Mouse (Mus musculus) limb, embryonic 12.5 days (tissue): ENCODE measurements at regions not wholly inside any gene's neighbourhood (a gene's known extent, or its start where the extent isn't known, plus 50 kb on each side); places are given as distances from the start of the nearest gene placed in this dataset.
A peak's percentile ranks its signal among the peaks of the same experiment; 100 is the strongest.

Experiments used
- ATAC-seq: fragments of 200-750 bp; cut with Nextera tagmentation; 2 replicates; pipeline ENCODE4 v1.8.0; 2017; ENCODE audit warnings: low read depth, moderate TSS enrichment; ENCODE audit not compliant: insufficient number of reproducible peaks, insufficient read depth, low FRiP score, low TSS enrichment
- H3K27ac ChIP-seq: fragments of 300-500 bp; sonication (generic); 2 replicates; pipeline ENCODE4 v1.5.1; 2016; ENCODE audit warnings: mild to moderate bottlenecking, moderate library complexity
- H3K27me3 ChIP-seq: fragments of 300-500 bp; sonication (generic); 2 replicates; pipeline ENCODE4 v1.6.1; 2016; ENCODE audit warnings: mild to moderate bottlenecking, moderate library complexity
- H3K36me3 ChIP-seq: fragments of 300-500 bp; sonication (generic); 2 replicates; pipeline ENCODE4 v1.6.1; 2016; ENCODE audit warnings: mild to moderate bottlenecking, moderate library complexity
- H3K4me1 ChIP-seq: fragments of 300-500 bp; sonication (generic); replicated peaks from 2 replicates; pipeline ENCODE4 v1.6.1; 2016
- H3K4me2 ChIP-seq: fragments of 300-500 bp; sonication (generic); 2 replicates; pipeline ENCODE4 v1.6.1; 2016; ENCODE audit warnings: mild to moderate bottlenecking, moderate library complexity
- H3K4me3 ChIP-seq: fragments of 300-500 bp; sonication (generic); replicated peaks from 2 replicates; pipeline ENCODE4 v1.5.1; 2016; ENCODE audit warnings: mild to moderate bottlenecking
- H3K9ac ChIP-seq: fragments of 300-500 bp; sonication (generic); replicated peaks from 2 replicates; pipeline ENCODE4 v1.6.1; 2016; ENCODE audit warnings: mild to moderate bottlenecking, moderate library complexity
- H3K9me3 ChIP-seq: fragments of 300-500 bp; sonication (generic); 2 replicates; pipeline ENCODE4 v1.6.1; 2016; ENCODE audit warnings: mild to moderate bottlenecking, moderate library complexity
- WGBS: fragments of 180-500 bp; shearing (Covaris S2); methylation state at CpG from one replicate; pipeline ENCODE4 v1.1.7; 2016; 5-methylcytosine and 5-hydroxymethylcytosine counted together

GRCm38 (mm10) chr4:75816026-75816425, 537.9 kb upstream of the Dmac1 start:
- Histone ChIP-seq H3K4me1 (no peaks in the 10 kb centered on the region; the same call in 1 of the 2 replicates), H3K27me3 (no peaks in the 10 kb centered on the region), H3K27ac (no peak overlapping the region), H3K4me2 (no peak overlapping the region), H3K9ac (no peak overlapping the region), H3K9me3 (no peaks in the 10 kb centered on the region), H3K4me3 (no peak overlapping the region), H3K36me3 (no peaks in the 10 kb centered on the region)
- ATAC-seq = no peak
- WGBS = 91% methylated on average over 4 of the region's 4 CpGs

GRCm38 (mm10) chr4:75812266-75812665, 534.2 kb upstream of the Dmac1 start:
- ATAC-seq = no peak
- Histone ChIP-seq H3K4me2 (no peak overlapping the region), H3K4me1 (no peaks in the 10 kb centered on the region; the same call in 1 of the 2 replicates), H3K27ac (no peak overlapping the region), H3K4me3 (no peak overlapping the region), H3K36me3 (no peaks in the 10 kb centered on the region), H3K27me3 (no peaks in the 10 kb centered on the region), H3K9ac (no peak overlapping the region), H3K9me3 (no peaks in the 10 kb centered on the region)
- 75% methylated on average over 2 of the region's 2 CpGs for WGBS

- H3K27ac ChIP-seq = no peak overlapping the region
- H3K9ac ChIP-seq = no peak overlapping the region
- 75% methylated on average over 4 of the region's 4 CpGs for WGBS
- no peaks in the 10 kb centered on the region for H3K36me3 ChIP-seq
- ATAC-seq = no peak
- H3K4me3 ChIP-seq = no peak overlapping the region
- no peaks in the 10 kb centered on the region for H3K9me3 ChIP-seq
- H3K4me1 ChIP-seq = no peaks in the 10 kb centered on the region
- no peaks in the 10 kb centered on the region for H3K27me3 ChIP-seq
- H3K4me2 ChIP-seq = no peak overlapping the region
These were observed 523.8 kb upstream of the Dmac1 start for GRCm38 (mm10) chr4:75801870-75802269.

DNA sequence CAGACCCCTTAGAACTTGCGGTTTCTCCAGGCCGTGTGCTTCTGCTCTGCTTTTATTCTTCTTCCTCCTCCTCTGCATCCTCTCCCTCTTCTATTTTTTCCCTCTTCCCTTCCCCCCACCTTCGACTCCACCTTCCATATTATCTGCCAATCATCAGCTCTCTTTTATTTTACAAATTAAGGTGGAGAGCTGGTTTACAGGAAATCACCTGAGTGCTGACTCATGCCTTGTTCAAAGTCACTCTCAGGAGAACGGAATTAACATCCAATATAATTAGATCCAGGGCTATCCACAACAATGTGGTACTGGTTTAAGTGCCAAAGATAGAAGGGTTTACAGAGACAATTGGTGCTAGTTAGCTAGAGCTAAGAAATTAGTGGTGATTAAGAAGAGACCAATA, 523.1 kb upstream of the Dmac1 start:
- no peak overlapping the region for H3K4me2 ChIP-seq
- H3K4me3 ChIP-seq = no peak overlapping the region
- no peaks in the 10 kb centered on the region for H3K4me1 ChIP-seq
- H3K9ac ChIP-seq = no peak overlapping the region
- 75% methylated on average over 4 of the region's 4 CpGs for WGBS
- no peaks in the 10 kb centered on the region for H3K9me3 ChIP-seq
- no peaks in the 10 kb centered on the region for H3K36me3 ChIP-seq
- ATAC-seq = no peak
- H3K27ac ChIP-seq = no peak overlapping the region
- no peaks in the 10 kb centered on the region for H3K27me3 ChIP-seq

DNA sequence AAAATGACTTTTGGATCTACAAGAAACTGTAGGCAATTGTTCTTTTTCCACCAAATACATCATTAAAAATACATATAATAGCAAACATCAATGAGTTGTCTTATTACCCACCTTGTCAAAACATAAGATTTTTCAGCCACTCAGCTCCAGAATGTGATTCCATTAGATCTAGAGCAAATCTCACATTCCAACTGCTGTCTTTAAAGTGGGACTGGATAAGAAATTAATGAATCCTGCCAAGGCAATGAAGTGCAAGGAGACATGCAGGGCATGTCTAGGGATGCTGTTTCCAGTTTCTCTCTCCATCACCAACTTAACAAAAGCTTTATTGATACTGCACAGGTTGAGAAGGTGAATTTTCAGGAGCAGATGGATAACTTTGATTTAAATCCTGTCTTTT, 513.7 kb upstream of the Dmac1 start:
- H3K4me3 ChIP-seq = no peak overlapping the region
- no peaks in the 10 kb centered on the region for H3K27me3 ChIP-seq
- no peaks in the 10 kb centered on the region for H3K9me3 ChIP-seq
- H3K4me1 ChIP-seq = peaks cover 3% of the 10 kb centered on the region; the same call in 1 of the 2 replicates
- ATAC-seq = no peak
- no peak overlapping the region for H3K4me2 ChIP-seq
- H3K9ac ChIP-seq = no peak overlapping the region
- H3K36me3 ChIP-seq = no peaks in the 10 kb centered on the region
- no peak overlapping the region for H3K27ac ChIP-seq

DNA sequence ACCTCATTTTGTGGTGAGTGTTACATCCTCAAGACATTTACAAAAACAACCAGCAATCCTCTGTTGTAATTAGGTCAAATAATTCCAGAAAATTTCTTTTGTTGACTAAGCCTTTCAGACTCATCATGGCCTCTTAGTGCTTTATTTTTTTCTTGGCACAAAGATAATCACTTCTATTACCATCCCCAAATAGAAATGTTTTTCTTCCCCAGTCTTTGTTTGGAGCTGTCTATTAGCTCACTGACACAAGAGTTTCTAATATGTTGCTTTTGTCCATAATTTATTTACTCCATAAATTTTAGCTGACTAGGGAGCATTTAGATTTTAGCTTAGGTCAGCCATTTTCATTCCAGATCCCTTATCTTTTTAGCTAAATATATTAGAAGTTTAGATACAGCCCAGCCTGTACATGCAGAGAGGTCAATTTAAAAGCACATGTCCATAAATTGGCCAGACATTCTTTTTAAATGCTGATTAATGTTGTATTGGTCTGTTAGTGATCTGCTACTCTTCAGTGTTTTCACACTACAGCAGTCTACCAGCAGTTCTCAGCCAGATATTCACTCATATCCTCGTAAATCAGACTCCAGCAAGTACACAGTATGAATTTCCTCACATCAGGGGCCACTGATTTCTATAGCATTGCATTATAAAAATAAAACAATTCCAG, 513.0 kb upstream of the Dmac1 start:
- no peak overlapping the region for H3K9ac ChIP-seq

DNA sequence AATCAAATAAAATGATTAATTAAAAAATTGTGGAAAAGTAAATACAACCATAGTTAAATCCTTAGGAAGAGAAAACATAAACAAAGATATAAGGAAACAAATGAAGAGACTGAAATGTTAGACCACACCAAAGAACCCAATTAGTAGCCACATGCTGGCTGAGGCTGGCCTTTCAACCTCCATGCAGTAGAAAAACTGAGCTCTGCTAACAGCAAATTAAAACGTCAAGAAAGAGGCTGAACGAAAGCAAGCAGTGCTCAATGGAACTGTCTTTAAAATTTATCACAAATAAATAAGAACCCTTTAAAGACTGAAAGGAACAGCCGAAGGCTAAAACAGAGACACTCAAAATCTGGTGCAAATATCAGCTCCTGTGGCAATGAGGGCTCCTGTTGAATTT, 509.3 kb upstream of the Dmac1 start:
- Histone ChIP-seq H3K9me3 (no peaks in the 10 kb centered on the region), H3K27me3 (no peaks in the 10 kb centered on the region), H3K36me3 (no peaks in the 10 kb centered on the region), H3K9ac (no peak overlapping the region), H3K4me2 (no peak overlapping the region), H3K27ac (no peak overlapping the region), H3K4me1 (no peaks in the 10 kb centered on the region), H3K4me3 (no peak overlapping the region)
- WGBS = 10% methylated on average over 3 of the region's 3 CpGs
- no peak for ATAC-seq

More for the DNA sequence above, 513.0 kb upstream of the Dmac1 start:
- Histone ChIP-seq H3K36me3 (no peaks in the 10 kb centered on the region), H3K4me1 (peaks cover 3% of the 10 kb centered on the region; the same call in 1 of the 2 replicates), H3K9me3 (no peaks in the 10 kb centered on the region), H3K27me3 (no peaks in the 10 kb centered on the region), H3K4me3 (no peak overlapping the region), H3K27ac (no peak overlapping the region), H3K4me2 (no peak overlapping the region)
- 83% methylated on average over 1 of the region's 1 CpGs for WGBS
- no peak for ATAC-seq

DNA sequence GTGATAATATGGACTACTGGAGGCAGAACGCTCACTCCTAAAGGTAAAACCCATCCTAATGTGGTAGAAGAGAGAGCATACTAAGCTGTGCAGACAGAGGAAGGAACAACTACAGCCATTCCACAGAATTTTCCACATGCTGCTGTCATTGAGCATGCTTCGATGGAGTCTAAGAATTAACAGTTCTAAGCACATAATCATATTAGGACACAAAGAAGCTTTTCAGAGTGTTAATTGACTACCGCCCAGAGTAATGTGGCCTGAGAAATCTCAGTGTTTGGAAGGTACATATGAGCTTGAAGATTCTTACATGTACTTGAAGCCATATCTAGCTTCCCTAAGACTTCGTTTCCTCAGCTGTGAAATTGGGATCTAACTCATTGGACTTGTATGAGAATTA, 508.3 kb upstream of the Dmac1 start:
- H3K4me3 ChIP-seq = no peak overlapping the region
- H3K4me2 ChIP-seq = no peak overlapping the region
- H3K9me3 ChIP-seq = no peaks in the 10 kb centered on the region
- H3K4me1 ChIP-seq = no peaks in the 10 kb centered on the region
- H3K36me3 ChIP-seq = no peaks in the 10 kb centered on the region
- no peak for ATAC-seq
- no peak overlapping the region for H3K27ac ChIP-seq
- H3K27me3 ChIP-seq = no peaks in the 10 kb centered on the region
- H3K9ac ChIP-seq = no peak overlapping the region
- WGBS = 89% methylated on average over 4 of the region's 4 CpGs

GRCm38 (mm10) chr4:75779492-75779891, 501.4 kb upstream of the Dmac1 start:
- Histone ChIP-seq H3K27ac (no peak overlapping the region), H3K4me3 (no peak overlapping the region), H3K27me3 (no peaks in the 10 kb centered on the region), H3K9ac (no peak overlapping the region), H3K4me1 (no peaks in the 10 kb centered on the region), H3K9me3 (no peaks in the 10 kb centered on the region), H3K36me3 (no peaks in the 10 kb centered on the region), H3K4me2 (no peak overlapping the region)
- 87% methylated on average over 1 of the region's 1 CpGs for WGBS
- ATAC-seq = no peak

DNA sequence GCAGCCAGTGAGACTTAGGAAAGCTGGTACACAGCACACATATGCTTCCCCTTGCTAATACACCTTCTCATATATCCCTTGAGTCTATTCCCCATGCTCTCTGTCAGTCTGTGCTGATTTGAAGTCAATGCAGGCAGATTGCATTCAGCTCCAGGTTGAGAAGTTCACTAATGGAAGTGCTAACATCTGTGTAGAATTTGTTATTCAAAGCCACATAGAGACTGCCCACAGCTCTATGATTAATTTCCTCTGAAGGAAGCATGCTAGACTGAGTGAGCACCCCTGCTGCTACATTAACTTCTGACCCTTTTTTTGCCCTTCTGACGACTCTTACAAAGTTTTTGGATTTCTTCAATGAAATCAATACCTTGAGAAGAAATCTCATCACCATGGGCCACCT, 486.0 kb upstream of the Dmac1 start:
- no peak overlapping the region for H3K4me3 ChIP-seq
- no peaks in the 10 kb centered on the region for H3K36me3 ChIP-seq
- WGBS = 0% methylated on average over 1 of the region's 1 CpGs
- peak; percentile 37; the same call in 1 of the 2 replicates for ATAC-seq
- H3K4me2 ChIP-seq = no peak overlapping the region
- no peaks in the 10 kb centered on the region for H3K9me3 ChIP-seq
- H3K9ac ChIP-seq = no peak overlapping the region
- H3K27me3 ChIP-seq = no peaks in the 10 kb centered on the region
- H3K27ac ChIP-seq = no peak overlapping the region
- no peaks in the 10 kb centered on the region; the same call in 1 of the 2 replicates for H3K4me1 ChIP-seq

DNA sequence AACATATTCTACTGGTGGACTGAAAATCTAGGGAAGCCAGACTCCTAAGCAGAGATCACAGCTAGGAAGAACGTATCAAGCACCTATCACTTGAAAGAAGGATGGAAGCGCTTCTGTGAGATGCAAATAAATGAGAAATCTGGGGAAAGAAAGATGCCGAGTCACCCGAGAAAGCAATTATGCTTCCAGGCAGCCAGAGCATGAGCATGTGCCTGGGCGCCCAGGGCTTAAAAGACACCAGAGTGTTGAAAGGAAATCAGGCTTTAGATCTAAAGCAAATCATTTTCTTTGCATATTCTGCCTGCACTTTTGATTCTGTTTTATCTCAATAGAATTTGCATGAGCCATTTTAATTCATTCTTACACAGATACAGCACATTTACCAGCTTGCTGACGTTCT, 466.5 kb upstream of the Dmac1 start:
- no peak overlapping the region for H3K4me3 ChIP-seq
- H3K36me3 ChIP-seq = no peaks in the 10 kb centered on the region
- H3K27me3 ChIP-seq = no peaks in the 10 kb centered on the region
- no peak overlapping the region for H3K4me2 ChIP-seq
- no peak overlapping the region for H3K9ac ChIP-seq
- no peaks in the 10 kb centered on the region for H3K9me3 ChIP-seq
- no peak overlapping the region for H3K27ac ChIP-seq
- ATAC-seq = no peak
- WGBS = 58% methylated on average over 6 of the region's 6 CpGs
- 0 out of 2 replicates have a peak, but pooled peaks cover 5% of the 10 kb centered on the region for H3K4me1 ChIP-seq

DNA sequence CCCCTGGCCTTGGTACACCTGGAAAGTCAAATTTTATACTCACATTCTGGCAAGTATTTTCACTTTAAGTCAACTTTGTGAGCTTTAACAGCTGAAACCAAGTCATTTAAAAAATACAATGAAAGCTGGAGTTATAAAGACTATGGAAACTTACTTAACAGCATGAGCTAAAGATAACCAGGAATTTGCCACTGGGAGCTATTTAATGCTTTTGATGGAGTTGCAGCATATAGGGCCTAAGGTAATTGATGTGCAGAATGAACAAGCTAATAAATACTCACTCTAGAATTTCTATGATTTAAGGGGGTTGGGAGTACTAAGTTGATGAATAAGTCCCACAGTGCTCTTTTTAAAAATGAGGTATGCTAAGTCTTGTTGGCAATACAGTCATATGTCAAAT, 463.5 kb upstream of the Dmac1 start:
- H3K27me3 ChIP-seq = no peaks in the 10 kb centered on the region
- H3K9ac ChIP-seq = no peak overlapping the region
- no peaks in the 10 kb centered on the region for H3K36me3 ChIP-seq
- H3K4me2 ChIP-seq = no peak overlapping the region
- no peak overlapping the region for H3K27ac ChIP-seq
- 0 out of 2 replicates have a peak, but pooled peaks cover 5% of the 10 kb centered on the region for H3K4me1 ChIP-seq
- no peaks in the 10 kb centered on the region for H3K9me3 ChIP-seq
- ATAC-seq = no peak
- no peak overlapping the region for H3K4me3 ChIP-seq
